Mouse (Mus musculus) cortical plate, adult 2 months (tissue): ENCODE results near the gene Xrcc2.

ENCODE experiments used
- CTCF ChIP-seq: fragments of 200-500 bp; IDR thresholded peaks from 2 replicates; pipeline ENCODE4 v1.5.1; 2011; ENCODE audit warnings: mild to moderate bottlenecking, control low read depth, low read length; ENCODE audit not compliant: insufficient read depth; ENCODE audit errors: extremely low read depth
- POLR2A ChIP-seq: fragments of 200-500 bp; IDR thresholded peaks from 2 replicates; pipeline ENCODE4 v1.6.1; 2011; ENCODE audit warnings: mild to moderate bottlenecking, low read length, control low read depth; ENCODE audit not compliant: insufficient read depth; ENCODE audit errors: extremely low read depth

GRCm38 (mm10) chr5:25644509-25644908 is 61.1 kb downstream of the Xrcc2 start:
- TF ChIP-seq POLR2A (no peak), CTCF (no peak)
